Mouse (Mus musculus) neural tube, embryonic 15.5 days (tissue): ENCODE measurements around the gene Stab2. TPM values are rescaled to one million over a fixed set of nuclear protein-coding genes. Genes with fewer than 3 reads are reported as not detected.

ENCODE experiments used
- ATAC-seq: fragments of 200-750 bp; cut with Nextera tagmentation; 2 replicates; pipeline ENCODE4 v1.8.0; 2017; ENCODE audit warnings: mild to moderate bottlenecking, moderate TSS enrichment, moderate library complexity; ENCODE audit not compliant: low FRiP score
- H3K27ac ChIP-seq: fragments of 300-500 bp; sonication (generic); replicated peaks from 2 replicates; pipeline ENCODE4 v1.5.1; 2015; ENCODE audit warnings: mild to moderate bottlenecking, inconsistent platforms
- H3K27me3 ChIP-seq: fragments of 300-500 bp; sonication (generic); replicated peaks from 2 replicates; pipeline ENCODE4 v1.6.1; 2015; ENCODE audit warnings: inconsistent platforms
- H3K36me3 ChIP-seq: fragments of 300-500 bp; sonication (generic); 2 replicates; pipeline ENCODE4 v1.6.1; 2015; ENCODE audit warnings: inconsistent platforms
- H3K4me1 ChIP-seq: fragments of 300-500 bp; sonication (generic); 2 replicates; pipeline ENCODE4 v1.6.1; 2015; ENCODE audit warnings: inconsistent platforms
- H3K4me2 ChIP-seq: fragments of 300-500 bp; sonication (generic); 2 replicates; pipeline ENCODE4 v1.6.1; 2015; ENCODE audit warnings: inconsistent platforms, mild to moderate bottlenecking, moderate library complexity
- H3K4me3 ChIP-seq: fragments of 300-500 bp; sonication (generic); replicated peaks from 2 replicates; pipeline ENCODE4 v1.5.1; 2015; ENCODE audit warnings: mild to moderate bottlenecking, inconsistent platforms
- H3K9ac ChIP-seq: fragments of 300-500 bp; sonication (generic); replicated peaks from 2 replicates; pipeline ENCODE4 v1.6.1; 2015; ENCODE audit warnings: mild to moderate bottlenecking, inconsistent platforms
- H3K9me3 ChIP-seq: fragments of 300-500 bp; sonication (generic); replicated peaks from 2 replicates; pipeline ENCODE4 v1.6.1; 2016; ENCODE audit warnings: inconsistent platforms
- WGBS: fragments of 180-500 bp; shearing (Covaris S2); methylation state at CpG from one replicate; pipeline ENCODE4 v1.1.7; 2015; ENCODE audit warnings: mixed read lengths; 5-methylcytosine and 5-hydroxymethylcytosine counted together
- polyA plus RNA-seq: library from polyadenylated mRNA; unstranded; fragments of >200 nt; fragmentation: Nextera tagmentation; extraction: Ambion mirVana; gene quantifications from 2 replicates; pipeline ENCODE4 v1.2.1, GENCODE M21; 2015

Gene Stab2
- polyA plus RNA-seq, 1 experiment from 2014 or later: 0.33 TPM

GRCm38 (mm10) chr10:86819649-86820165 is 188.1 kb downstream of the Stab2 start:
- H3K4me1 ChIP-seq: peaks cover 11% of the 10 kb centered on the region
- peak overlapping the region; percentile 5; the same call in 1 of the 2 replicates for H3K4me2 ChIP-seq
- no peak overlapping the region for H3K4me3 ChIP-seq
- H3K9me3 ChIP-seq: no peaks in the 10 kb centered on the region
- WGBS: 18% methylated on average over 8 of the region's 8 CpGs
- no peak overlapping the region for H3K9ac ChIP-seq
- H3K27me3 ChIP-seq: no peaks in the 10 kb centered on the region
- peaks cover 16% of the 10 kb centered on the region for H3K36me3 ChIP-seq
- ATAC-seq: peak; percentile 89
- H3K27ac ChIP-seq: peak overlapping the region; percentile 49; the same call in 1 of the 2 replicates

GRCm38 (mm10) chr10:86815133-86815532 is 192.7 kb downstream of the Stab2 start:
- Histone ChIP-seq H3K27me3 (no peaks in the 10 kb centered on the region), H3K9ac (no peak overlapping the region)

GRCm38 (mm10) chr10:86814292-86815131 is 193.3 kb downstream of the Stab2 start:
- no peak for ATAC-seq
- no peak overlapping the region for H3K4me2 ChIP-seq
- H3K4me3 ChIP-seq: no peak overlapping the region
- H3K4me1 ChIP-seq: peaks cover 4% of the 10 kb centered on the region
- no peaks in the 10 kb centered on the region for H3K27me3 ChIP-seq
- 83% methylated on average over 19 of the region's 19 CpGs for WGBS
- H3K36me3 ChIP-seq: peaks cover 5% of the 10 kb centered on the region; the same call in 1 of the 2 replicates
- H3K9me3 ChIP-seq: no peaks in the 10 kb centered on the region
- H3K27ac ChIP-seq: no peak overlapping the region
- H3K9ac ChIP-seq: no peak overlapping the region

More at GRCm38 (mm10) chr10:86815133-86815532, 192.7 kb downstream of the Stab2 start:
- Histone ChIP-seq H3K36me3 (peaks cover 5% of the 10 kb centered on the region; the same call in 1 of the 2 replicates), H3K27ac (no peak overlapping the region), H3K4me2 (no peak overlapping the region), H3K9me3 (no peaks in the 10 kb centered on the region), H3K4me1 (peaks cover 10% of the 10 kb centered on the region), H3K4me3 (no peak overlapping the region)
- WGBS: 84% methylated on average over 7 of the region's 7 CpGs
- no peak for ATAC-seq

GRCm38 (mm10) chr10:86810612-86811011 is 197.2 kb downstream of the Stab2 start:
- Histone ChIP-seq H3K27me3 (no peaks in the 10 kb centered on the region), H3K9me3 (no peaks in the 10 kb centered on the region), H3K4me1 (no peaks in the 10 kb centered on the region; the same call in 1 of the 2 replicates), H3K4me3 (no peak overlapping the region), H3K9ac (no peak overlapping the region), H3K4me2 (no peak overlapping the region), H3K36me3 (peaks cover 2% of the 10 kb centered on the region; the same call in 1 of the 2 replicates), H3K27ac (no peak overlapping the region)
- 92% methylated on average over 5 of the region's 5 CpGs for WGBS
- no peak for ATAC-seq

GRCm38 (mm10) chr10:86810000-86810399 is 197.8 kb downstream of the Stab2 start:
- Histone ChIP-seq H3K27me3 (no peaks in the 10 kb centered on the region), H3K4me3 (no peak overlapping the region), H3K36me3 (no peaks in the 10 kb centered on the region), H3K9ac (no peak overlapping the region), H3K9me3 (no peaks in the 10 kb centered on the region), H3K27ac (no peak overlapping the region), H3K4me1 (no peaks in the 10 kb centered on the region; the same call in 1 of the 2 replicates), H3K4me2 (no peak overlapping the region)
- no peak for ATAC-seq
- WGBS: 86% methylated on average over 9 of the region's 9 CpGs

- peak; percentile 32; the same call in 1 of the 2 replicates for ATAC-seq
- Histone ChIP-seq H3K4me2 (no peak overlapping the region), H3K4me3 (no peak overlapping the region), H3K27me3 (no peaks in the 10 kb centered on the region), H3K27ac (no peak overlapping the region), H3K9me3 (no peaks in the 10 kb centered on the region), H3K9ac (no peak overlapping the region), H3K36me3 (no peaks in the 10 kb centered on the region), H3K4me1 (no peaks in the 10 kb centered on the region; the same call in 1 of the 2 replicates)
- WGBS: 70% methylated on average over 15 of the region's 15 CpGs
Observed at GRCm38 (mm10) chr10:86808013-86808758, 199.6 kb downstream of the Stab2 start.

- Histone ChIP-seq H3K4me2 (no peak overlapping the region), H3K27ac (no peak overlapping the region), H3K9ac (no peak overlapping the region), H3K36me3 (no peaks in the 10 kb centered on the region), H3K4me3 (no peak overlapping the region), H3K4me1 (no peaks in the 10 kb centered on the region; the same call in 1 of the 2 replicates), H3K9me3 (no peaks in the 10 kb centered on the region), H3K27me3 (no peaks in the 10 kb centered on the region)
- no peak for ATAC-seq
- WGBS: 100% methylated on average over 1 of the region's 1 CpGs
Observed at GRCm38 (mm10) chr10:86807362-86807761, 200.5 kb downstream of the Stab2 start.

GRCm38 (mm10) chr10:86796073-86796741 is 211.6 kb downstream of the Stab2 start:
- 94% methylated on average over 5 of the region's 5 CpGs for WGBS
- Histone ChIP-seq H3K9ac (no peak overlapping the region), H3K36me3 (no peaks in the 10 kb centered on the region), H3K4me2 (no peak overlapping the region), H3K4me3 (no peak overlapping the region), H3K27me3 (no peaks in the 10 kb centered on the region), H3K9me3 (no peaks in the 10 kb centered on the region), H3K27ac (no peak overlapping the region), H3K4me1 (no peaks in the 10 kb centered on the region)
- no peak for ATAC-seq

GRCm38 (mm10) chr10:86794794-86795535 is 212.9 kb downstream of the Stab2 start:
- Histone ChIP-seq H3K4me2 (no peak overlapping the region), H3K27ac (no peak overlapping the region), H3K27me3 (no peaks in the 10 kb centered on the region), H3K9me3 (no peaks in the 10 kb centered on the region), H3K4me1 (no peaks in the 10 kb centered on the region), H3K4me3 (no peak overlapping the region), H3K36me3 (no peaks in the 10 kb centered on the region), H3K9ac (no peak overlapping the region)
- no peak for ATAC-seq
- 92% methylated on average over 9 of the region's 9 CpGs for WGBS

- Histone ChIP-seq H3K9me3 (no peaks in the 10 kb centered on the region), H3K27ac (no peak overlapping the region)
- WGBS: 88% methylated on average over 4 of the region's 4 CpGs
Observed at GRCm38 (mm10) chr10:86794196-86794595, 213.6 kb downstream of the Stab2 start.

More at GRCm38 (mm10) chr10:86794196-86794595, 213.6 kb downstream of the Stab2 start:
- ATAC-seq: no peak
- no peak overlapping the region for H3K4me2 ChIP-seq
- no peaks in the 10 kb centered on the region for H3K27me3 ChIP-seq
- no peaks in the 10 kb centered on the region for H3K36me3 ChIP-seq
- H3K4me1 ChIP-seq: peaks cover 7% of the 10 kb centered on the region
- H3K9ac ChIP-seq: no peak overlapping the region
- H3K4me3 ChIP-seq: no peak overlapping the region
